Mouse (Mus musculus): ENCODE results near the gene Gm13084. TPM values are rescaled to one million over a fixed set of nuclear protein-coding genes. Genes with fewer than 3 reads are reported as not detected.
"Not testable (repeated sequence)": the region's sequence is repeated elsewhere in the genome, so short reads cannot be mapped to it uniquely, and the experiment has no call there.

Gene Gm13084
- polyA plus RNA-seq (2015; fragmentation: Nextera tagmentation; extraction: Ambion mirVana) = not detected in 2 replicates

DNA sequence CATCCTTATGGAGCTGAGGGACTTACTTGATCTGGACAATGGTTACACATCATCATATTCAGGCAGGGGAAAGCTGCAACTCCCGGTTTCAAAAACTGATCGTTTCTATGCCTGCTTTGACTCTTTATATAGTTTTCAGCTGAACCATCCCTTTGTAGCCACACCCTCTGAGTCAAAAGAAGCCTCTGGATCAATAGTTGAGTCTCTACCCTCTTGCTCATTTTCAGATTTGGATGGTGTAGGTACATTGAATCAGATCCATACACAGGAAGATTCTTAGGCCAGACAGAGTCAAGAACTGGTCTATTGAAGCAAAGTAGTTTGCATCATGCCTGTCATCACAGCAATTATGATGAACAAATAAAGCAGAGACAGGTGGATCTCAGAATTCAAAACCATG is at the start of gene Gm13084:
Gm13084 (minus strand) TSS at position 101 of the 400 bp plus-strand sequence.
- no peaks in the 10 kb centered on the region for H3K36me3 ChIP-seq

DNA sequence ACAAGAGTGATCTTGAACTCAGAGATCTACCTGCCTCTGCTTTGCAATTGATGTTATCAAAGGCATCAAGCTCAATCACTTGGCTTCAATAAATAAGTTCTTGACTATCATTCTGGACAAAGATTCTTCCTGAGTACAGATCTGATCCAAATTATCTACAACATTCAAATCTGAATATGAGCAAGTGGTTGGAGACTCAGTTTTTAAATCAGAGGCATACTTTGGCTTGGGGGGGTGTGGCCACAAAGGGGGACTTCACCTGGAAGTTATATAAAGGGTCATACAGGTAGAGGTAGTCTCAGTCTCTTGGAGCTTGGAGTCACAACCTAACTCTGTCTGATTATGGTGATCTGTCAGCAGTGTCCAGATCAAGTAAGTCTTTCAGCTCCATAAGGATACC is 30.3 kb upstream of the Gm13084 start, which contains the start of gene Gm13103:
Gm13103 (plus strand) TSS at position 301 of the 400 bp plus-strand sequence.
- not testable (repeated sequence) for ATAC-seq; H3K36me3 ChIP-seq; H3K4me2 ChIP-seq (replicated peaks)

More for the DNA sequence above, at the start of gene Gm13084:
- no peak within 1 kb of the TSS for H3K4me2 ChIP-seq (replicated peaks)
- H3K4me1 ChIP-seq (replicated peaks) = no peaks in the 10 kb centered on the region
- ATAC-seq = no peak
- H3K9ac ChIP-seq = no peak within 1 kb of the TSS
- 81% methylated on average over 2 of the region's 2 CpGs for WGBS
- H3K9me3 ChIP-seq = no peaks in the 10 kb centered on the region
- no peak within 1 kb of the TSS for H3K27ac ChIP-seq
- H3K4me3 ChIP-seq (replicated peaks) = no peak within 1 kb of the TSS
- H3K27me3 ChIP-seq (replicated peaks) = no peaks in the 10 kb centered on the region

DNA sequence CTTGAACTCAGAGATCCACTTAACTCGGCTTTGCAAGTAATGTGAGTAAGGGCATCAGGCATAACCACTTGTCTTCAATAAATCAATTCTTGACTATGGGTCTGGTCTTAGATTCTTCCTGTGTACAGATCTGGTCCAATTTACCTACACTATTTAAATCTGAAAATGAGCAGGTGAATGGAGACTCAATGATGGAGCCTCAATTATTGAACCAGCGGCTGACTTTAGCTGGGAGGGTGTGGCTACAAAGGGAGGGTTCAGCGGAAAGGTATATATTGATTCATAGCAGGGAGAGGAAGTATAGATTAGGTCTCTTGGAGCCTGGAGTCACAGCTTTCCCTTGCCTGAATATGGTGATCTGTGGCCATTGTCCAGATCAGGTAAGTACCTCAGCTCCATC is 26.8 kb downstream of the Gm13084 start, which contains the start of gene Gm13023:
Gm13023 (plus strand) TSS at position 301 of the 400 bp plus-strand sequence.
- WGBS = 84% methylated on average over 3 of the region's 3 CpGs
- H3K36me3 ChIP-seq; H3K9me3 ChIP-seq; H3K27ac ChIP-seq; H3K4me1 ChIP-seq (replicated peaks); H3K4me3 ChIP-seq (replicated peaks); H3K27me3 ChIP-seq (replicated peaks); H3K4me2 ChIP-seq (replicated peaks); H3K9ac ChIP-seq; ATAC-seq: not testable (repeated sequence)

More for the DNA sequence above, 30.3 kb upstream of the Gm13084 start, which contains the start of gene Gm13103:
- H3K27ac ChIP-seq; H3K4me1 ChIP-seq (replicated peaks); H3K9me3 ChIP-seq; H3K9ac ChIP-seq; H3K4me3 ChIP-seq (replicated peaks); H3K27me3 ChIP-seq (replicated peaks): not testable (repeated sequence)

Other genes with a start within 250 kb of the Gm13084 start
- not detected in 2 replicates for gene Gm13083, start 201.1 kb downstream of the Gm13084 start, polyA plus RNA-seq (2015; fragmentation: Nextera tagmentation; extraction: Ambion mirVana)
- gene Gm13088, start 158.8 kb downstream of the Gm13084 start, polyA plus RNA-seq (2015; fragmentation: Nextera tagmentation; extraction: Ambion mirVana) = not detected in 2 replicates
- gene Gm13089, start 113.4 kb downstream of the Gm13084 start, polyA plus RNA-seq (2015; fragmentation: Nextera tagmentation; extraction: Ambion mirVana) = not detected in 2 replicates
- not detected in 2 replicates for gene Gm13078, start 96.6 kb downstream of the Gm13084 start, polyA plus RNA-seq (2015; fragmentation: Nextera tagmentation; extraction: Ambion mirVana)
- not detected in 2 replicates for gene Gm13023, start 26.7 kb downstream of the Gm13084 start, polyA plus RNA-seq (2015; fragmentation: Nextera tagmentation; extraction: Ambion mirVana)
- gene Gm13103, start 30.4 kb upstream of the Gm13084 start, polyA plus RNA-seq (2015; fragmentation: Nextera tagmentation; extraction: Ambion mirVana) = not detected in 2 replicates
- not detected in 2 replicates for gene Pramef6, start 84.3 kb upstream of the Gm13084 start, polyA plus RNA-seq (2015; fragmentation: Nextera tagmentation; extraction: Ambion mirVana)
- gene Pramef25, start 134.9 kb upstream of the Gm13084 start, polyA plus RNA-seq (2015; fragmentation: Nextera tagmentation; extraction: Ambion mirVana) = not detected in 2 replicates
- gene Gm13101, start 150.9 kb upstream of the Gm13084 start, polyA plus RNA-seq (2015; fragmentation: Nextera tagmentation; extraction: Ambion mirVana) = not detected in 2 replicates
- not detected in 2 replicates for gene Pramef17, start 178.3 kb upstream of the Gm13084 start, polyA plus RNA-seq (2015; fragmentation: Nextera tagmentation; extraction: Ambion mirVana)
- gene Pramel4, start 243.0 kb upstream of the Gm13084 start, polyA plus RNA-seq (2015; fragmentation: Nextera tagmentation; extraction: Ambion mirVana) = not detected in 2 replicates